Mouse (Mus musculus) G1E (cell line): ENCODE results near the gene Tspyl4.
"Not testable (repeated sequence)": the region's sequence is repeated elsewhere in the genome, so short reads cannot be mapped to it uniquely, and the experiment has no call there.

Source experiments
- CTCF ChIP-seq: IDR thresholded peaks from 2 replicates; pipeline ENCODE4 v1.5.1; 2012; ENCODE audit warnings: low read depth, low read length, inconsistent platforms, mixed read lengths
- GATA1 ChIP-seq: IDR thresholded peaks from 2 replicates; pipeline ENCODE4 v1.6.1; 2012; ENCODE audit warnings: borderline replicate concordance, low read length, inconsistent platforms, mixed read lengths
- GATA2 ChIP-seq: IDR thresholded peaks from 2 replicates; pipeline ENCODE4 v1.6.1; 2012; ENCODE audit warnings: low read depth, low read length, inconsistent platforms, borderline replicate concordance
- POLR2AphosphoS5 ChIP-seq: IDR thresholded peaks from 2 replicates; pipeline ENCODE4 v1.6.1; 2012; ENCODE audit warnings: low read depth, low read length, inconsistent platforms; ENCODE audit not compliant: insufficient replicate concordance
- TAL1 ChIP-seq: conservative IDR thresholded peaks from 2 replicates; pipeline ENCODE4 v1.6.1; 2012; ENCODE audit warnings: low read depth, low read length, inconsistent platforms, mixed read lengths

- not testable (repeated sequence) for TF ChIP-seq CTCF, TAL1, POLR2AphosphoS5, GATA1, GATA2
Measured at GRCm38 (mm10) chr10:34252833-34253232, 44.4 kb upstream of the Tspyl4 start.
